Mouse (Mus musculus): ENCODE data around the gene Sys1.

The Sys1 gene

GRCm38 (mm10) chr2:164456864-164457300 lies at the start of gene Sys1:
Sys1 (plus strand) TSS chr2:164456964.
- DNase-seq (ENCODE audit: low read depth, low spot score) = peak; percentile 58

DNA sequence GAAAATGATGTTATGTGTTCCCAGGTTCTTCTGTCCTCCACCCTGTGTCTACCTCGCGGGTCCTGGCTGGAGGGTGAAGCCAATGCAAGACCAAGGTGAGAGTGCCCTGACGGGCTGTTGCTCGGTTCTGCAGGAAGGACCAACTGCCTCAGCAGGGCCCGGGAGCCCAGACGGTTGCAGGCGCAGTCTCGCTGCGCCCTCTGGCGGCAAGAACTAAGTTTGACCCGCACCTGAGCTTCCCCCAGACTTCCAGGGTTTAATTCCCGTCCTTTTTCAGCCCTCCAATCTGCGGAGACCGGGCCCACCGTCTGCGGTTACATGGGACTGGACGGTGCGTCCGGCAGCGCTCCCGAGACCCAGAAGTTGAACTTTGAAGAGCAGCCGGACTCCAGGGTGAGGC lies 49.1 kb upstream of the Sys1 start:
- DNase-seq (ENCODE audit: low read depth, low spot score) = no peak

- DNase-seq (ENCODE audit: low read depth, low spot score) = no peak
Measured at GRCm38 (mm10) chr2:164414167-164414566, 42.6 kb upstream of the Sys1 start.

DNA sequence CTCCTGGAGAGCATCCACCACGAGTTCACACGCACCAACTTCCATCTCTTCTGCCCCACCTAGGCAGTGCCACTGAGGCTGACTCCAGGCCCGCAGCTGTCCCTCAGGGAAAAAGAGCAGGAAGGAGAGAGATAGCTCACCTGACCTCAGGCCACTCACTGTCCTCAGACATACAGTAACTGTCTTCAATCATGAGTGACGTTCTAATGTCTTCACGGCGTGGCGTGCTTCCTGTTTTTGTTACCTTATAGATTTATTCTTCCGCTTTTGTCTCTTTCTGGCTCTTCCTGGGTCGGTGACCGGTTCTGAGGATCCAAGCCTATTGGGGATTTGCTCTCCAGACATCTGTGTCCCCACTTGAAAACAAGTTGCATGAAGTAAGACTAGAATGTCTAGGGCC lies 42.2 kb upstream of the Sys1 start:
- no peak for DNase-seq (ENCODE audit: low read depth, low spot score)

- DNase-seq (ENCODE audit: low read depth, low spot score) = no peak
Measured at GRCm38 (mm10) chr2:164417198-164417597, 39.6 kb upstream of the Sys1 start.

DNA sequence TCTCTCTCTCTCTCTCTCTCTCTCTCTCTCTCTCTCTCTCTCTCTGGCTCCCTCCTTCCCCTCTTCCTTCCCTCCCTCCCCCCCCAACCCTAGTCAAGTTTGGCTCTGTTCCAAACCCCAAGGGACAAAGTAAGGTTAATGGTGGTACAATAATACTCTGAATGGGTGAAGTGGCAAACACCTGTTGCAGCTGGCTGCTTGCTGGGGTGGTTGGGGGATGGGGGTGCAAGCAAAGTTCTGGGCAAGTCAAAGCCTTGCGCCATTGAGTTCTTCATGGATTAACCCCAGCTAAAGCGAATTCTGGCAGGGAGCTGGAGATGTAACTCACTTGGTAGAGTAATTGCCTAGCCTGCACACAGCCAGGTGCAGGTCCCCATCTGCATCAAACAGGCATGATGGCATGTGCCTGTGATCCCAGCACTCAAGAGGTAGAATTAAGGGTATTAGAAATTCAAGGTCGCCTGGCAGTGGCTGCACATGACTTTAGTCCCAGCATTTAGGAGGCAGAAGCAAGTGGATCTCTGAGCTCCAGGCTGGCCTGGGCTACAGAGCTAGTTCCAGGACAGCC lies 38.4 kb upstream of the Sys1 start:
- DNase-seq (ENCODE audit: low read depth, low spot score) = no peak

DNA sequence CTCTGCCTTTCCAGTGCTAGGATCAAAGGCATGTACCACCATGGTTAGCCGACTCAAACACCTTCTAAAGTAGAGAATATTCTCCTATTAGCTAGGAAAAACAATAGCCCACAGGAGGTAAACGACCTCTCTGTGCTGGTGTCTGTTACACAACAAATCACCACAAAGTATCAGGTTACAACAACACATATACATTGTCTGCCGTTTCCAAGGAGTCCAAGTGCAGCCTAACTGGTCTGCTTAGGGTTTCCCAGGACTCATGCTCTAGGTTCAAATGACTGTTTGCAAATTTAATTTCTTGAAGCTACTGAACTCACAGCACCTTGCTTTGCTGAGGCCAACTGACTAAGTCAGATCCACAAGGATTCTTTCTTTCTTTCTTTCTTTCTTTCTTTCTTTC lies 37.3 kb upstream of the Sys1 start:
- no peak for DNase-seq (ENCODE audit: low read depth, low spot score)

DNA sequence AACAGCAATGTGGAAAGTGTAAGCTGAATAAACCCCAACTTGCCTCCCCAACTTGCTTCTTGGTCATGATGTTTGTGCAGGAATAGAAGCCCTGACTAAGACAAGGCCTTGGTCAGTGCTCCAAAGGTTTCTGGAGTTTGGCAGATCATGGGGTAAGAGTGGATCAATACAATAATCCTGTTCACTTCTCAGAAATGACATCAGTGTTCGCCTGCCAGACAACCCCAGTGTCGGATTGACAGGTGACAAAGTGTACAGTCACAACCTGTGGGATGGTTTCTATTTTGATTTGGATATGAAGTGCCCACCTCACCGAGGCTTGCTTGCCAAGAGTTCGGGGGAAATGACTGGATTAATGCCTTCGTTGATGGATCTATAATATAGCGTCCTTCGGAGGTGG lies 35.5 kb upstream of the Sys1 start:
- DNase-seq (ENCODE audit: low read depth, low spot score) = no peak

DNA sequence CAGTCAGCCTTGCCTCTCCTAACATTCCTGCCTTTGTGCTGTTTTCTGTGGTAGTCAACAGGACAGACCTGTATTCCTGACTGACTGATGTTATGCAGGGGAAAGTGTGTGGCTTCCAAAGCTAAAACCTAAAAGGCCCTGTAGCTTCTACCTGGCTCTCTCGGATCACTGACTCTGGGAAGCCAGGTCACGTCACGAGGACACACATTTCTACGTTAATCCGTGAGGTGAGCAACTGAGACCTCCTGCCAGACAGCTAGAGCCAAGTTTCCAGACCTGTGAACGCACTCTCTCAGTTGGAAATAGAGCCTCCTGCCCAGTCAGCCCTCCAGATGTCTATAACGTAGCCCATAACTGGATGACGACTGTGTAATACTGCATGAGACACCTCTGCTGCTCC lies 34.8 kb upstream of the Sys1 start:
- DNase-seq (ENCODE audit: low read depth, low spot score) = no peak

- DNase-seq (ENCODE audit: low read depth, low spot score) = no peak
Measured at GRCm38 (mm10) chr2:164422675-164423393, 33.9 kb upstream of the Sys1 start.

DNA sequence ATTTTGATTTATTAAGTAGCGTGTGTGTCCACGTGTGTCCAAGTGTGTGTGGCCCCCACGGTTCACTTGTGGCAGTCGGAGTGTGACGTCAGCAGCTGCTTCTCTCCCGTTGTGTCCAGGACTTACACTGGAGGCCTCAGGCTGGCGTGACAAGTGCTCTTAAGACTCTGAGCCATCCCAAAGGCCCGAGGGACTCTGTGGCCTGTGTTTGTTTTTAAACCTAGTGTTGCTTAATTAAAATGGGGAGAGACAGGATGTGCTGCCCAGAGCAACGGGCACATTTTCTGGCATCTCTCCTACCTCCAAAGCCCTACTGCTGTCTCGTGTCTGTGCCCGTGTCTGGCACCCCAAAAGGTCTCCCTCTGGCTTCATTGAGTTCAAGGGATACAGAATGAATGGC lies 33.3 kb upstream of the Sys1 start:
- no peak for DNase-seq (ENCODE audit: low read depth, low spot score)

GRCm38 (mm10) chr2:164424406-164424805 lies 32.4 kb upstream of the Sys1 start:
- no peak for DNase-seq (ENCODE audit: low read depth, low spot score)

DNA sequence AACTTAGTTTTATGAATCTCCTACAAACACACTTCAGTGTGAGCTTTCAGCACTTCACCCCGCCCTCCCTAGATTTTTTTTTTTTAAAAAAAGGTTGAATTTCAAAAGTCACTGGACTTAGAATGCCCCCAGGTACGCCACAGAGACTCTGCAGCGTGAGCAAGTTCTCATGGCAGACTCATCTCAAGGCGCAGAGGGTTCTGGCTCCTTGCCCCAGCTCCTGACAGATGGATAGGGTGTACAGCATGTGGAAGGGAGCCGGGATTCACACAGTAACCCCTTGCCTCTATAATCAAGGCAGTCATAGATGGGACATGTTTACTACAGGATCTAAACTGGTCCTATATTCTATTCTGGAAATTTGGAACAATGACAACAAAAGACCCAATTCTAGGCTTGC lies 31.4 kb upstream of the Sys1 start:
- no peak for DNase-seq (ENCODE audit: low read depth, low spot score)

DNA sequence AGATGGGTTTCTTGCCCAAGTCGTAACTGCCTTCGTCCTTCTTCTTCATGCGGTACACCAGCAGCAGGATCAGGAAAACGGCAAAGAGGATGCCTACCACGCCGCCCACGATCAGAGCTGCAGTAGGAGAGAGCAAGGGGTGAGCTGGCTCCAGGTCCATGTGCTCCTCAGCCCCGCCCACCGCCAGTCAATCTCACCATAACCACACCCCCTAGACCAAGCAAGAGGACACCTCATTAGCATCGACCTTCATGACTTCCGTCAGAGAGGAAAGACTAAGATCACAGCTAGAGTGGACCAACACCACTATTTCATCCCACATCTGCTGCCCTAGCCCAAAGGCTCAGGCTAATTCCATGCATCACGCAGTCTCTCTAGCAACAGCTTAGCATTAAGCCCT lies 30.6 kb upstream of the Sys1 start:
- DNase-seq (ENCODE audit: low read depth, low spot score) = no peak

GRCm38 (mm10) chr2:164426952-164427351 lies 29.8 kb upstream of the Sys1 start:
- DNase-seq (ENCODE audit: low read depth, low spot score) = no peak

DNA sequence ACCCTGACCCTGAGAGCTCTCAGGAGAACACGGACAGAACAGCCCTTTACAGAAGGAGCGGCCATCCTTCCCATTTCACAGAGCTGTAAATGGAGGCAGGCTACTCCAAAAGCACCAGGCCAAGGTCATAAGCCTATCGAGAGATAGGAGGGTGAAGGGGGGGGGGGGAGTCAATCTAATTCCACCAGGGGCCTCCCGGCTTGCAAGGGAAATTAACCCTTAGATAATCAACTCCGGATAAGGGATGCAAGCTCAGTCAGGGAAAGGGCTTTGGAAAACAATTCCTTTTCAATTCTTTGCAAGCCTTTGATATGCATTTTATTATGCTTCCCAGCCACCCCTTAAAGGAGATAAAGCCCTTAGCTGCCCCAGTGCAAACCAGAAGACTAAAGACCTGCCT lies 28.3 kb upstream of the Sys1 start:
- DNase-seq (ENCODE audit: low read depth, low spot score) = no peak

DNA sequence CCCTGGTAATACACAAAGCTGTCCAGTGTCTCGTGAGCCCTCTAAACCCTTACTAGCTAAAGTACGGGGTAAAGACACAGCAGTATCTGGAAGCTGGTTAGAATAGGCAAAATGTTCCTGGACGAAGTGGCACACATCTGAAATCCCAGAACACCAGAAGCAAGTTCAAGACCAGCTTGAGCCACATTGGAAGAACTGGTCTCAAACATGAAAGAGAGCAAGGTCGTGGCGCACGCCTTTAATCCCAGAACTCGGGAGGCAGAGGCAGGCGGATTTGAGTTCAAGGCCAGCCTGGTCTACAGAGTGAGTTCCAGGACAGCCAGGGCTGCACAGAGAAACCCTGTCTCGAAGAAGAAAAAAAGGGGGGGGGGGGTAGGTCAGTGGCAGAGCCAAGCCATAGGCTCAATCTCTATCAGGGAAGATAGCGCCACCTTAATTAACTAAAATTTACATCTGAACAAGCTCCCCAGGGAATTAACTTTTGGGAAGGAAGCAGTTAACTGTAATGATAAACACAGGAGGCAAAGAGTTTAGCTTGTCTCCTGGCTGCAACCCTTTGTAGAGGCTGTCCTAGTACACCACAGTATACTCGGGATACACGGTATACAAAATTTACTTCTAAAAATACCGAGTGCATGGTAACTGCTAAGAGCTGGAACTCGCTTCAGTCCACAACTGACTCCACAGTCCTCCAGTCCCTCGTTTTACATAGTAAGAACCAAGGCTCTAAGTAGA lies 26.7 kb upstream of the Sys1 start:
- no peak for DNase-seq (ENCODE audit: low read depth, low spot score)

DNA sequence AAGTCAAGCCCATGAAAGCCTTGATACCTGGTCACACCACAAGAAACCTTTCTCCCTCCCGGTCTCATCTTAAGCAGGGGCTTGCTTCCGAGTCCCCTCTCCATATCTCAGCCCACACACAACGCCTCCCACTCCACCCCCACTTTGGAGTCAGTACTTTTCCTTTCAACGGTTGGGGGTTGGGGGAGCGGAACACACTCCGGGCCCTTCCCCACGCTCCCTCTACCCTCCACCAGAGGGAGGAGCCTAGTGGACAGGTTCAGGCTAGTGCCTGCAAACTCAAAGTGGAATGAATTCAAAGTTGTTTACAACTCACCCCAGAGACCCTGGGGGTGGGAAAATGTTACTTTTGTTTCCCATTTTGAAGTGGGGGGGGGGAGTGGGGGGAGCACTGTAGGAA lies 26.1 kb upstream of the Sys1 start:
- DNase-seq (ENCODE audit: low read depth, low spot score) = no peak

DNA sequence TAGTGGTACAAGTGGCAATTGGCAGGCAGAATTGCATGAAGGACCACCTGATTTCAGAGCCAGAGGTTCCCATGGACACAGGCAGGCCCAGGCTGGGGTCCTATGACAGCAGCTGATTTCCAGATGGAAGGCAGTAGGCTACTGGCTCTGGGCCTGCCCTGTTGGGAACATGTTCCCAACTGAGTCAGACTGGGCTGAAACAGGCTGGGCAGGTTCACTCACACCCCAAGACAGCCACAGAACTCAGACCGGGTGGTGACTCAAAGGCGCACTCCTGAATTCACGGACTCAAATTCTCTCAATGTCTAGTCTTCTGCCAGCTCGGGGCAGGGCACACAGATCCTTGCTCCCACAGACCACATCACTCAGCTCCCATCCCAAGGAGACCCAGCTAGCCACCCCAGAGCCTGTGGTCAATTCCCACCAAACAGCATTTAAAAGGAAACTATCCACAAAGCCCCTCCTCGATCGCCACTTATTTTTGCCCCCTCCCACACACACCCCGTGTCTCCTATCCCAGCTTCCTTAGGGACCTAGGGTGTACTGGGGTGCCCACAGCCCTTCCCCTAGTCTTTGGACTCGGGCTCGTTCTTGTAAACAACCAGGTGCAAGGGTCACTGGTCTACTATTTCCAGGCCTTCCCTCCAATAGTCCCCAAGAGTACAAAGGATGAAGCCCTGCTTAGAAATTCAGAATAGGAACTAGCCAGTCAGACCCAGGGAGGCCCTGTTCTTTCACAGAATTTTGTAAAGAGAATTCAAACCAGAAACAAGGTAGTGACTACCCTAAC lies 24.9 kb upstream of the Sys1 start:
- DNase-seq (ENCODE audit: low read depth, low spot score) = no peak

DNA sequence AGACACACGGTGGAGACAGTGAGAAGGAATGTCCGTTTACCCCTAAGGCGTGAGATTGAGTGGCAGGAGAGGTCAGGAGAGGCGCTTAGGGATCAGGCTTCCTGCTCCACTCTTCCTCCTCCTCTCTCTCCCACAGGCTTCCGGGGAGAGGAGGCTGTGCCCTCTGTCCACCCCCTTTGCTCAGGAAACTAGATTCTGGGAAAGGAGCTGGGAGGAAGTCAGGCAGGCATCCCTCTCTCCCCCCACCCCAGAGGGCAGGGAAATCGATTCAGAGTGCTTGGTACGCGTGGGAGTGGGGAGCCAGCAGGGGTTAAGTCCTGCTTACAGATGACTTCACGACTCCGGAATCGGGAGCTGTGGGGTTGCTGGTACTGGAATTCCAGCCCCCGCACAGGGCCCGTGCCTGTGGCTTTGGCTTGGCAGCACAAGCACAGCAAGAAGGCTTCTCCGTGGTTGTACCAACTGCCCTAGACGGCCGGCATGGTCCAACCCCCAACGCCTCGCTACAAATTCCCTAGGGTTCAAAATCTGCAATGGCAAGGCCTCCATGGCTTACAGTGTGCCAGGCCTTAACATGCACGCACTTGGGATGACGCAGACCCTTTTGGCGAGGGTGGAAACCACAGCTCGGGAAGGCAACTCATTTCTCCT lies 24.1 kb upstream of the Sys1 start:
- DNase-seq (ENCODE audit: low read depth, low spot score) = no peak

- DNase-seq (ENCODE audit: low read depth, low spot score) = no peak
Measured at GRCm38 (mm10) chr2:164433278-164433895, 23.4 kb upstream of the Sys1 start.

Data from telencephalon, adult 2 months (tissue).